Mouse (Mus musculus) limb, embryonic 10.5 days (tissue): Measurements from ENCODE around the gene Cbr3. TPM values are rescaled to one million over a fixed set of nuclear protein-coding genes. Genes with fewer than 3 reads are reported as not detected.

Experiments
- polyA plus RNA-seq: library from polyadenylated mRNA; unstranded; fragments of >200 nt; fragmentation: Nextera tagmentation; extraction: Ambion mirVana; gene quantifications from 2 replicates; pipeline ENCODE4 v1.2.1, GENCODE M21; 2016

Cbr3 gene
- polyA plus RNA-seq, 1 experiment from 2014 or later: 0.60 TPM

Other genes starting within 250 kb of the Cbr3 start
- gene Setd4, start 79.2 kb upstream of the Cbr3 start, polyA plus RNA-seq: 11.8 and 17.0 TPM in 2 replicates
- gene Cbr1, start 77.4 kb upstream of the Cbr3 start, polyA plus RNA-seq: 94.3 and 102 TPM in 2 replicates
- not detected in 2 replicates for gene Gm5678, start 55.1 kb upstream of the Cbr3 start, polyA plus RNA-seq
- 3.4 and 5.3 TPM in 2 replicates for gene Dop1b, start 28.7 kb downstream of the Cbr3 start, polyA plus RNA-seq
- gene Morc3, start 148.9 kb downstream of the Cbr3 start, polyA plus RNA-seq: 28.9 and 31.0 TPM in 2 replicates
- 137 and 146 TPM in 2 replicates for gene Chaf1b, start 200.7 kb downstream of the Cbr3 start, polyA plus RNA-seq